Mouse (Mus musculus) left cerebral cortex, postnatal 36 days (tissue): Measurements from ENCODE around the gene Pld1. TPM values are rescaled to one million over a fixed set of nuclear protein-coding genes. Genes with fewer than 3 reads are reported as not detected.

Experiments used
- DNase-seq, 2 experiments: peaks; one replicate each; pipeline ENCODE4 v3.0.0; 2021 to 2022; ENCODE audit warnings: low spot score in 2 of 2, mixed read lengths in 1 of 2
- intact Hi-C: fragments of 180-260 bp; cut with DNase I; formaldehyde crosslinking; loops from one replicate; pipeline ENCODE4 v1.15.1; 2025
- total RNA-seq, 2 experiments: library from RNA; stranded (reverse); gene quantifications; 2 replicates each; pipeline ENCODE4 v1.2.3; 2021

The Pld1 gene
- total RNA-seq, 2 experiments from 2014 or later = 6.9 to 13.7 TPM

GRCm38 (mm10) chr3:27983274-27983673 lies 44.8 kb downstream of the Pld1 start:
- no peak for DNase-seq
- intact Hi-C loops = loop anchor here (5.0 kb wide), 2 partner anchors 54 to 764 kb away; no protein-coding TSS in a partner anchor

- intact Hi-C loops = loop anchor here (2.0 to 5.0 kb wide), 3 partner anchors 53 to 763 kb away; no protein-coding TSS in a partner anchor
- peak in 1 of 2 experiments; percentile 25 for DNase-seq
These were observed 45.6 kb downstream of the Pld1 start for GRCm38 (mm10) chr3:27983935-27984577.

GRCm38 (mm10) chr3:27984620-27985019 lies 46.1 kb downstream of the Pld1 start:
- intact Hi-C loops = loop anchor here (2.0 to 5.0 kb wide), 3 partner anchors 53 to 763 kb away; no protein-coding TSS in a partner anchor
- DNase-seq = no peak

GRCm38 (mm10) chr3:27985344-27985743 lies 46.8 kb downstream of the Pld1 start:
- intact Hi-C loops = loop anchor here (2.0 kb wide), 1 partner anchor 121 kb away; no protein-coding TSS in a partner anchor
- no peak for DNase-seq

GRCm38 (mm10) chr3:27987891-27988536 lies 49.5 kb downstream of the Pld1 start:
- intact Hi-C loops = no loop called here
- DNase-seq = no peak

- intact Hi-C loops = no loop called here
- no peak for DNase-seq
These were observed 52.7 kb downstream of the Pld1 start for GRCm38 (mm10) chr3:27991100-27991703.

- DNase-seq = no peak
- intact Hi-C loops = no loop called here
These were observed 55.9 kb downstream of the Pld1 start for GRCm38 (mm10) chr3:27994175-27994990.

GRCm38 (mm10) chr3:28004321-28004720 lies 65.8 kb downstream of the Pld1 start:
- intact Hi-C loops = no loop called here
- no peak for DNase-seq

- no peak for DNase-seq
- intact Hi-C loops = no loop called here
These were observed 69.2 kb downstream of the Pld1 start for GRCm38 (mm10) chr3:28007684-28008083.

GRCm38 (mm10) chr3:28008369-28008768 lies 69.9 kb downstream of the Pld1 start:
- intact Hi-C loops = no loop called here
- DNase-seq = no peak

- no peak for DNase-seq
- intact Hi-C loops = no loop called here
These were observed 73.7 kb downstream of the Pld1 start for GRCm38 (mm10) chr3:28012177-28012576.

GRCm38 (mm10) chr3:28013441-28013840 lies 74.9 kb downstream of the Pld1 start:
- DNase-seq = no peak
- intact Hi-C loops = no loop called here

GRCm38 (mm10) chr3:28017002-28017401 lies 78.5 kb downstream of the Pld1 start:
- intact Hi-C loops = no loop called here
- DNase-seq = no peak

- no peak for DNase-seq
- intact Hi-C loops = no loop called here
These were observed 81.2 kb downstream of the Pld1 start for GRCm38 (mm10) chr3:28019727-28020126.

- intact Hi-C loops = no loop called here
- DNase-seq = no peak
These were observed 81.9 kb downstream of the Pld1 start for GRCm38 (mm10) chr3:28020404-28020803.

GRCm38 (mm10) chr3:28022191-28022590 lies 83.7 kb downstream of the Pld1 start:
- no peak for DNase-seq
- intact Hi-C loops = no loop called here

- intact Hi-C loops = no loop called here
- DNase-seq = no peak
These were observed 88.4 kb downstream of the Pld1 start for GRCm38 (mm10) chr3:28026876-28027275.

- intact Hi-C loops = no loop called here
- DNase-seq = no peak
These were observed 90.0 kb downstream of the Pld1 start for GRCm38 (mm10) chr3:28028456-28028855.

- DNase-seq = no peak
- intact Hi-C loops = no loop called here
These were observed 92.4 kb downstream of the Pld1 start for GRCm38 (mm10) chr3:28030860-28031259.
